Mouse (Mus musculus) spleen, postnatal 10 days (tissue): ENCODE results near the gene Aldh4a1.
A peak's percentile ranks its signal among the peaks of the same experiment; 100 is the strongest.

Experiments used
- DNase-seq, 2 experiments: peaks; one replicate each; pipeline ENCODE4 v3.0.0; 2021 to 2022; ENCODE audit warnings: low spot score in 2 of 2

Gene Aldh4a1

GRCm38 (mm10) chr4:139622373-139623282 lies at the start of gene Aldh4a1:
Gene Aldh4a1, plus strand, starts transcription at chr4:139622866.
- DNase-seq, result peak; percentile 83 to 85

DNA sequence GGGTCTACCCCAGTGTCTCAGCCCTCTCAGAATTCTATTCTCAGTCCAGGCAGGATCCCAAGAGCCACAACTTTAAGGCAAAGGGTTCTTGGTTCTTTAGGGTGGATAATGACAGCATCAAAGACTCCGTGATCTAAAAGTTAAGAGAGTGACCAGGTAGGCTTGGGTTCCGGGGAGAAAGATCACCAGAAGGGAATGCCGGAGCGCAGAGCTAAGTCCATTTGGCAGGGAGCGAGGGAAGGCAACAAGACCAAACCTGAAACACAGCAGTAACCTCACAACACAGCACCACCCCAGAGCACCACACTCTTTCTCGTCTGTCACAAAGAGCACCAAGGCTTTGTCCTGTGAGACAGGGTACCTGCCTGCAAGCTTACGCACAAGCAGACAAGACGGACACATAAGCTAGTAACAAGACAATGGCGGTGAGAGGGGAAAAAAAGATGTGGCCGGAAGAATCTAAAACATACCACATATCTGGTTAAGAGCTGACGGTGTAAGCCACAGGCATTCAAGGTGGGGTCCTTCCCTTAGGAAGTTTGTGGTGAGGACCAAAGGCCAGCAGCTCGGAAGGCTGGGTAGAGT lies 49.6 kb upstream of the Aldh4a1 start:
- DNase-seq, result no peak

DNA sequence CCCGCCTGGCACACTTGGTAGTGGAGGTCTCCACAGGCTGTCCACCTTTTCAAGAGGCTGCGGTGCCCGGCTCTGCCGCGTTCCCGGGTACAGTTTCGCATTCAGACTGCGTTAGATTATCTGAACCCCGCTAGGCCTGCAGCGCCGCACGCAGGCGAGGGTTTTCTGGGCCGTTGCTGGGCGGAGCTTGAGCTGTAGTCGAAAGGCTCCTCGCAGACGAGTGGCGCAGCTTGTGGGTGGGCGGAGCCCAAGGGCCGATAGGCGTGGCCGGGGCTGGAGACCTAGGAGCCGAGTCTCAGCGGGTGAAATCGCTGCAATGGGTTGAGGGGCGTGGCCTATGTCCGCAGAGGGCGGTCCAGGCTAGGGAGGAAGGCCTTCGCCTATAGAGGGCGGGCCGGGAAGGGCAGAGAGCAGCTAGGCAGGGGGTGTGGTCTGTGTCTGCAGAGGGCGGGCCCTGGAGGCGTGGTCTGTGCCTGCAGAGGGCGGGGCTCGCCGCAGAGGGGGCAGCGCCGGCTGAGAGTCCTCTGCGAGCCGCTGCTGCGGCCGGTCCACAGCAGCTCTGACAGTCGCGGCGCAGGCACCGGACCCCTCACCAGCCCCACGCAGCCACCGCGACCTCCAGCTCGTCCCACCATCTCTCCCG lies 48.4 kb upstream of the Aldh4a1 start:
- DNase-seq, result peak; percentile 79 to 98

- peak; percentile 30 to 45 for DNase-seq
Observed at GRCm38 (mm10) chr4:139574799-139575672, 47.6 kb upstream of the Aldh4a1 start.

DNA sequence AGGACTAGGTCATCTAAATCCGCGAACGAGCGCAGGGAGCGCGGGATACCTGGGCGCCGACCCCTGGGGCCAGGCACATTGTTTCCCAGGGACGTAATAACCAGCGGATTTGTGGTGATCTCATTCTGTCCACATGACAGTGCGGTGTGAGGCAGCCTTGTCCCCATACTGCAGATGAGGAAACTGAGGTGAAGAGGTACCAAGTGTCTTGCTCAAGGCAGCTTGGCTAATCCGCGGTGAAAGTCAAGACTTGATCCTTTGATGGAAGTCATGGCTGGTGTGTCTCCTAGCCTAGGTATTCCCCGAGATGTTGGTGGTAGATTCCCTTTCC lies 47.0 kb upstream of the Aldh4a1 start:
- DNase-seq, result no peak

DNA sequence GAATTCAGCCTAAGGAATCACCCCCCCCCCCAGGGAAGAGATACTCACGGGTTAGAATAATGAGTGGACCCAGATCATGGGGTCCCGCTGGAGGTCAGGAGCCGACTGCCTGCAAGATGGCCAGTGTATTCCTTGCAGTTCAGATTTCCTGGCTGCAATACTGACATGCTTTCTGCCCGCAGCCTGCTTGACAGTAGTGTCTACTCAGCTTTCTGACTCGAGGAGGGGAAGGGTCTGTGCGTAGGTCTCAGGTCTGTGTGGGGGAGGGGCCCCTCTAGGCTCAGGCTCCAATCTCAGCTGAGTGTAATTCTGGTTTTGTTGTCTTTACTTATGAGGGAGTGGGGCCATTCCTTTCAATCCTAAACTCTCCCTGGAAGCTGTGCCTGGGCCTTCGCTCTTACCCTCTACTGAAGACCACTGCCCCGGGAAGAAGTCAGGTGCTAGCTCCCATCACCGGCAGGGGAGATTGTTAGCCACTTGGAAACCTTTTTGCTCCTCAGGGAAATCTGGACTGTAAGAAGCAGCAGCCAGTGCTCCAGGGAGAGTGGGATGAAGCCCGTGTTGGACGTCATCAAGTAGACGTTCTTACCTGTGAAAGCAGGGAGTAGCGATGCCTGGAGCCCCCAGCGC lies 46.3 kb upstream of the Aldh4a1 start:
- no peak for DNase-seq

GRCm38 (mm10) chr4:139577006-139577405 lies 45.7 kb upstream of the Aldh4a1 start:
- DNase-seq, result no peak

DNA sequence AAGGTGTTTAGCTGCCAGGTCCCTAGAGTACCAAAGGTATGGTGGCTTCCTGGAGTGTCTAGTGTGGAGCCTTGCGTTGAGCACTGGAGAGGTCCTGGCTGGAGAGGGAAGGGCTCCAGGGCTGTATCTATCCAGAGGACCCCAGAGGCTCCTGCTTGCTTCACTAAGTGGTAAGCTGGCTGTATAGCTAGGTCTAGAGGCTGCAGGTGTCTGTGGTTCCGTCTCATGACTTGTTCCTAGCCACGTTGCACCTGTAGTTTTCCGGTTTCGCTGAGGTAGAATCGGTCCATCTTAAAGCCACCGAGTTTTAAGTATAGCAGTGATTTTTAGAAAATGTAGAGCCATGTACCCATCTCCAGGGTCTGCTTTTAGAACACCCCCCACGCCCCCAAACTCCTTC lies 44.3 kb upstream of the Aldh4a1 start:
- no peak for DNase-seq

DNA sequence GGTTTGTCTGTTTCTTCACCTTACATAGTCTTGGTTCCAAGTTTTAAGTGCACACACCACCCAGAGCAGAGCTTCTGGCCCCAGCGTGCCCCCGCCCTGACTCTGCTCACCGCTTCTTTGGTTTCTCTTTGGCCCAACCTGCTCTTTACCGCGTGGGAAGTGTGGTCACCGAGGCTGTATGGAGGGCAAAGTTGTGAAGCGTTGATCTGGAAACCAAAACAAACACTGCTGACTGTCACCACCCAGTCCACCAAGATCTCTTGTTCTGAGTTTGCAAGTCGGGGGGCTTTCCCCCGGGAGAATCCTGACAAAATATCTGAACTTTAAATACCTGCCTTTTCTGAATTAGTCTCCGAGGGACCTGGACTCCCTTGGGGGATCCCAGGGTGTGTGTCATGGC lies 43.7 kb upstream of the Aldh4a1 start:
- no peak for DNase-seq

GRCm38 (mm10) chr4:139579466-139579865 lies 43.2 kb upstream of the Aldh4a1 start:
- DNase-seq, result no peak

GRCm38 (mm10) chr4:139580663-139581336 lies 41.9 kb upstream of the Aldh4a1 start:
- DNase-seq, result no peak

- DNase-seq, result no peak
Observed at GRCm38 (mm10) chr4:139581427-139582051, 41.1 kb upstream of the Aldh4a1 start.

- DNase-seq, result no peak
Observed at GRCm38 (mm10) chr4:139582346-139582745, 40.3 kb upstream of the Aldh4a1 start.

GRCm38 (mm10) chr4:139582903-139583302 lies 39.8 kb upstream of the Aldh4a1 start:
- DNase-seq, result no peak

GRCm38 (mm10) chr4:139583629-139584245 lies 38.9 kb upstream of the Aldh4a1 start:
- DNase-seq, result no peak

DNA sequence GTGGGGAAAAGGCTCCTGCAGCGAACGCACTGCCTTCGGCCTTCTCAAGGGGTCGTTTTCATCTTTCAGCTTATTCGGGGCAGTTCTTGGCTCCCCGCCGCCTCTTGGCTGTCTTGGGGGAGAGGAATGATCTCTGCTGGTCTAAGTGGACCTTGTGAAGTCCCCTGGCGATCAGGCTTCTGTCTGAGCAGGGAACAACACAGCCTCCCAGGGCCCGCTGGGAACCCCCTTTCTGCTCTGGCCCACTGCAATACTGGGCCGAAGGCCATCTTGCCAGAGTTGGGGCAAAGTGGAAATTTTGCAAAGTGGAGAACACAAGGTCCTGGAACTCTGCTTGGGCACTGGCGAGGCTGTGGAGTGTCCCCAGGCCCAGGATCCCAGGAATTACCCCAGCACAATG lies 38.0 kb upstream of the Aldh4a1 start:
- DNase-seq, result no peak

- no peak for DNase-seq
Observed at GRCm38 (mm10) chr4:139585713-139586112, 37.0 kb upstream of the Aldh4a1 start.

DNA sequence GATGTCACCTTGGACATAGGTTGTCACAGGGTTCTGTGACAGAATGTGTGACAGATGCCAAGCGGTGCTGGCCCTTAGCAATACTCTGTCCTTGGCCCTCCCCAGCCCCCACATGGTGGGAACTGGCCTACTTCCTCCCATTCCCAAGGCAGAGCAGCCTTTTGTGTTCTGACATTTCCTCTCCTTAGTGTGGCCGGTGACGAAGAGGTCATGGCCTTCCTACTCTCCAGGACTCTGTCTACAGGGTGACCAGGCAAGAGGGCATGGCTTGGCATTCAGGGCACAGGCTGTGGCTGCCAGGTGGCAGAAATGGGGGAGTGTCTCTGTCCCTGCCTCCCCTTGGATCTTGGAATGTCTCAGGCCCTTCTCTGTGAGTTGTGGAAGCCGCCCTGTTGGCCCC lies 35.3 kb upstream of the Aldh4a1 start:
- no peak for DNase-seq

- DNase-seq, result no peak
Observed at GRCm38 (mm10) chr4:139587773-139588172, 34.9 kb upstream of the Aldh4a1 start.
